Comparison of ENCODE assay signal across 8 mouse cellular contexts in genomic region chr11:95859468-95859855, GRCm38 (mm10). TPM values are rescaled to one million over a fixed set of nuclear protein-coding genes. Genes with fewer than 3 reads are reported as not detected.
DNase-seq lines count a peak whose midpoint lies in the region; ATAC-seq and TF ChIP-seq lines count a peak whose summit lies in the region.

No protein-coding gene starts in this region.

- peak overlapping the region; percentile 98 for H3K27ac ChIP-seq in spleen, adult 2 months (ENCODE audit: insufficient read depth, low read length)
- peak overlapping the region; percentile 97 for H3K27ac ChIP-seq in embryonic facial prominence, embryonic 15.5 days (replicated peaks)
- peak overlapping the region; percentile 94 for H3K27ac ChIP-seq in intestine, embryonic 14.5 days (ENCODE audit: low read depth)

- no peaks in the 10 kb centered on the region for H3K36me3 ChIP-seq in spleen, adult 2 months (ENCODE audit: control insufficient read depth, insufficient read depth, low read length)
- H3K36me3 ChIP-seq in embryonic facial prominence, embryonic 15.5 days = no peaks in the 10 kb centered on the region
- H3K36me3 ChIP-seq in intestine, embryonic 14.5 days (ENCODE audit: control insufficient read depth, insufficient read depth, low read length) = no peaks in the 10 kb centered on the region
- H3K36me3 ChIP-seq in megakaryocyte, embryonic 14.5 days (replicated peaks; ENCODE audit: low read length) = peaks cover 24% of the 10 kb centered on the region

- H3K4me3 ChIP-seq in spleen, adult 2 months (ENCODE audit: extremely low read depth, insufficient read depth, insufficient read length) = peak overlapping the region; percentile 76
- peak overlapping the region; percentile 63 for H3K4me3 ChIP-seq in embryonic facial prominence, embryonic 15.5 days (replicated peaks)
- peak overlapping the region; percentile 84 for H3K4me3 ChIP-seq in intestine, embryonic 14.5 days (ENCODE audit: low read depth, low read length)
- H3K4me3 ChIP-seq in megakaryocyte, embryonic 14.5 days (replicated peaks) = peak overlapping the region; percentile 97

- no peaks in the 10 kb centered on the region for H3K9me3 ChIP-seq in embryonic facial prominence, embryonic 15.5 days (replicated peaks)
- no peaks in the 10 kb centered on the region for H3K9me3 ChIP-seq in intestine, embryonic 14.5 days (ENCODE audit: control insufficient read depth, low read length)
- H3K9me3 ChIP-seq in megakaryocyte, embryonic 14.5 days = no peaks in the 10 kb centered on the region

- under 1% methylated on average over 35 of the region's 35 CpGs for WGBS in spleen, adult 2 months
- under 1% methylated on average over 35 of the region's 35 CpGs for WGBS in embryonic facial prominence, embryonic 15.5 days
- under 1% methylated on average over 35 of the region's 35 CpGs for WGBS in intestine, embryonic 14.5 days

- no peak for TF ChIP-seq CTCF in spleen, adult 2 months (IDR thresholded peaks at IDR 0.05; ENCODE audit: extremely low read depth, insufficient read depth, insufficient read length, insufficient replicate concordance)

- peak overlapping the region; percentile 84 for H3K4me2 ChIP-seq in embryonic facial prominence, embryonic 15.5 days (replicated peaks)
- peak overlapping the region; percentile 82 for H3K4me2 ChIP-seq in intestine, embryonic 14.5 days (ENCODE audit: low read length)

- no peaks in the 10 kb centered on the region for H3K27me3 ChIP-seq in spleen, adult 2 months (ENCODE audit: control insufficient read depth, insufficient read depth, low read length)
- H3K27me3 ChIP-seq in embryonic facial prominence, embryonic 15.5 days = no peaks in the 10 kb centered on the region
- H3K27me3 ChIP-seq in intestine, embryonic 14.5 days (replicated peaks; ENCODE audit: control insufficient read depth, insufficient read depth, low read length) = no peaks in the 10 kb centered on the region
- H3K27me3 ChIP-seq in megakaryocyte, embryonic 14.5 days (replicated peaks) = no peaks in the 10 kb centered on the region

- ATAC-seq in embryonic facial prominence, embryonic 15.5 days (ENCODE audit: insufficient number of reproducible peaks, low FRiP score, low TSS enrichment, low read depth) = 0 out of 2 replicates have a peak, but pooled peaks have one; percentile 36
- ATAC-seq in intestine, embryonic 14.5 days (replicated peaks; ENCODE audit: low FRiP score, low TSS enrichment, low read depth) = peak; percentile 66

- peak; percentile 82 to 83 for DNase-seq in cerebellum, postnatal 10 days
- no peak for DNase-seq in cerebellum, adult 11 months
- peak in 1 of 2 experiments; percentile 51 for DNase-seq in spleen, adult 2 months (ENCODE audit: low read depth in 1 of 2, low spot score in 2 of 2)
- no peak for DNase-seq in spleen, adult 12 weeks (ENCODE audit: low spot score)
- DNase-seq in intestine, embryonic 14.5 days (ENCODE audit: low spot score) = peak; percentile 93
- DNase-seq in spleen, postnatal 36 days (ENCODE audit: low spot score in 2 of 2) = peak; percentile 63

- peak overlapping the region; percentile 31 for H3K9ac ChIP-seq in embryonic facial prominence, embryonic 15.5 days
- peak overlapping the region; percentile 66 for H3K9ac ChIP-seq in intestine, embryonic 14.5 days (ENCODE audit: low read length)

- no peak for TF ChIP-seq POLR2A in spleen, adult 2 months (IDR thresholded peaks at IDR 0.05; ENCODE audit: low read depth, low read length)

- H3K4me1 ChIP-seq in spleen, adult 2 months (ENCODE audit: control insufficient read depth, insufficient read depth, insufficient read length) = no peaks in the 10 kb centered on the region; the same call in 1 of the 2 replicates
- peaks cover 8% of the 10 kb centered on the region for H3K4me1 ChIP-seq in embryonic facial prominence, embryonic 15.5 days
- H3K4me1 ChIP-seq in intestine, embryonic 14.5 days (replicated peaks; ENCODE audit: control insufficient read depth, insufficient read depth, low read length) = peaks cover 13% of the 10 kb centered on the region
- H3K4me1 ChIP-seq in megakaryocyte, embryonic 14.5 days = peaks cover 23% of the 10 kb centered on the region

RNA-seq across cellular contexts. Expression of gene Abi3, which starts 17.2 kb away (rescaled TPM):
- polyA plus RNA-seq in spleen, adult 2 months (2012; rRNA removed) = 166 and 238 TPM in 2 replicates
- polyA plus RNA-seq in embryonic facial prominence, embryonic 15.5 days (2015; fragmentation: Nextera tagmentation; extraction: Ambion mirVana) = 8.6 and 9.0 TPM in 2 replicates
- polyA plus RNA-seq in intestine, embryonic 14.5 days (2014; fragmentation: Nextera tagmentation; extraction: Ambion mirVana) = 4.8 TPM in 2 replicates
- 67.9 and 94.9 TPM in 2 replicates for polyA plus RNA-seq in megakaryocyte, embryonic 14.5 days (2012; ENCODE audit: insufficient read depth, low replicate concordance)

RNA-seq across cellular contexts. Expression of gene Gngt2, which starts 22.4 kb away (rescaled TPM):
- 28.3 and 30.4 TPM in 2 replicates for polyA plus RNA-seq in spleen, adult 2 months (2012; rRNA removed)
- polyA plus RNA-seq in embryonic facial prominence, embryonic 15.5 days (2015; fragmentation: Nextera tagmentation; extraction: Ambion mirVana) = 16.8 and 20.8 TPM in 2 replicates
- polyA plus RNA-seq in intestine, embryonic 14.5 days (2014; fragmentation: Nextera tagmentation; extraction: Ambion mirVana) = 17.2 and 19.1 TPM in 2 replicates
- polyA plus RNA-seq in megakaryocyte, embryonic 14.5 days (2012; ENCODE audit: insufficient read depth, low replicate concordance) = 10.2 and 30.7 TPM in 2 replicates

RNA-seq across cellular contexts. Expression of gene Phospho1, which starts 35.2 kb away (rescaled TPM):
- 34.5 and 42.5 TPM in 2 replicates for polyA plus RNA-seq in spleen, adult 2 months (2012; rRNA removed)
- 8.3 and 9.1 TPM in 2 replicates for polyA plus RNA-seq in embryonic facial prominence, embryonic 15.5 days (2015; fragmentation: Nextera tagmentation; extraction: Ambion mirVana)
- polyA plus RNA-seq in intestine, embryonic 14.5 days (2014; fragmentation: Nextera tagmentation; extraction: Ambion mirVana) = 0.39 TPM in 1 of 2 replicates, not detected in the other
- 11.0 and 11.8 TPM in 2 replicates for polyA plus RNA-seq in megakaryocyte, embryonic 14.5 days (2012; ENCODE audit: insufficient read depth, low replicate concordance)

RNA-seq across cellular contexts. Expression of gene B4galnt2, which starts 55.2 kb away (rescaled TPM):
- polyA plus RNA-seq in spleen, adult 2 months (2012; rRNA removed) = not detected in 2 replicates
- 0.09 and 0.12 TPM in 2 replicates for polyA plus RNA-seq in embryonic facial prominence, embryonic 15.5 days (2015; fragmentation: Nextera tagmentation; extraction: Ambion mirVana)
- 26.6 and 30.9 TPM in 2 replicates for polyA plus RNA-seq in intestine, embryonic 14.5 days (2014; fragmentation: Nextera tagmentation; extraction: Ambion mirVana)
- 0.15 and 2.7 TPM in 2 replicates for polyA plus RNA-seq in megakaryocyte, embryonic 14.5 days (2012; ENCODE audit: insufficient read depth, low replicate concordance)

Comparison
In these comparisons a context has a peak if more than half of its experiments do, and no peak if none do; other contexts are left out.
1. DNase-seq: peak in cerebellum, postnatal 10 days (2 of 2), intestine, embryonic 14.5 days (single experiment) and spleen, postnatal 36 days (2 of 2); none in cerebellum, adult 11 months (single experiment) and spleen, adult 12 weeks (single experiment).
2. Peak in every context shown above with its lines, with median percentiles within 50 percentile points of each other: H3K27ac ChIP-seq and H3K4me3 ChIP-seq.